Mouse (Mus musculus) G1E (cell line): Measurements from ENCODE around the gene Nectin2.

Source experiments
- CTCF ChIP-seq: IDR thresholded peaks from 2 replicates; pipeline ENCODE4 v1.5.1; 2012; ENCODE audit warnings: low read depth, low read length, inconsistent platforms, mixed read lengths
- GATA2 ChIP-seq: IDR thresholded peaks from 2 replicates; pipeline ENCODE4 v1.6.1; 2012; ENCODE audit warnings: low read depth, low read length, inconsistent platforms, borderline replicate concordance

GRCm38 (mm10) chr7:19769001-19769400 is 18.7 kb upstream of the Nectin2 start:
- TF ChIP-seq GATA2 = no peak
- no peak for TF ChIP-seq CTCF
